Mouse (Mus musculus) E14TG2a.4 (cell line): ENCODE measurements at regions not wholly inside any gene's neighbourhood (a gene's known extent, or its start where the extent isn't known, plus 50 kb on each side); places are given as distances from the start of the nearest gene placed in this dataset.

Experiments
- CTCF ChIP-seq: conservative IDR thresholded peaks from 2 replicates; pipeline ENCODE4 v1.5.1; 2014; ENCODE audit warnings: low read length
- POU5F1 ChIP-seq: IDR thresholded peaks from 2 replicates; pipeline ENCODE4 v1.6.1; 2014; ENCODE audit warnings: low read length, borderline replicate concordance

- TF ChIP-seq CTCF: no peak
- TF ChIP-seq POU5F1: no peak
Observed at GRCm38 (mm10) chr11:25310754-25311153, 899.8 kb downstream of the 5730522E02Rik start.
